Mouse (Mus musculus): ENCODE data around the gene Flna. TPM values are rescaled to one million over a fixed set of nuclear protein-coding genes. Genes with fewer than 3 reads are reported as not detected.

The Flna gene
- polyA plus RNA-seq (2015; fragmentation: Nextera tagmentation; extraction: Ambion mirVana): 38.9 and 43.6 TPM in 2 replicates

- DNase-seq (peak; percentile 25), ATAC-seq (ENCODE audit: low read depth) (no peak)
- peak within 1 kb of the TSS; percentile 57 for H3K9ac ChIP-seq
- no peaks in the 10 kb centered on the region for H3K9me3 ChIP-seq (replicated peaks)
- H3K4me1 ChIP-seq (replicated peaks): peaks cover 20% of the 10 kb centered on the region
- peak within 1 kb of the TSS; percentile 67 for H3K4me2 ChIP-seq
- no peaks in the 10 kb centered on the region for H3K36me3 ChIP-seq
- H3K27ac ChIP-seq: peak within 1 kb of the TSS; percentile 9; the same call in 1 of the 2 replicates
- H3K27me3 ChIP-seq: peaks cover 7% of the 10 kb centered on the region
- H3K4me3 ChIP-seq (replicated peaks): peak within 1 kb of the TSS; percentile 50
- WGBS (ENCODE audit: insufficient replicate concordance): 24% methylated on average over 38 of the region's 38 CpGs
Observed at GRCm38 (mm10) chrX:74249615-74250014, at the start of gene Flna. TSS of gene Flna (minus strand) at chrX:74249820.

GRCm38 (mm10) chrX:74298348-74298747, 48.7 kb upstream of the Flna start:
- H3K4me1 ChIP-seq (replicated peaks): peaks cover 22% of the 10 kb centered on the region
- no peak overlapping the region; the same call in 1 of the 2 replicates for H3K9ac ChIP-seq
- H3K27me3 ChIP-seq: no peaks in the 10 kb centered on the region
- 30% methylated on average over 1 of the region's 1 CpGs for WGBS (ENCODE audit: insufficient replicate concordance)
- H3K27ac ChIP-seq: no peak overlapping the region
- peak overlapping the region; percentile 46 for H3K4me2 ChIP-seq
- DNase-seq (no peak), ATAC-seq (ENCODE audit: low read depth) (no peak)
- H3K36me3 ChIP-seq: peaks cover 40% of the 10 kb centered on the region
- H3K4me3 ChIP-seq (replicated peaks): peak overlapping the region; percentile 19; the same call in 1 of the 2 replicates
- no peaks in the 10 kb centered on the region for H3K9me3 ChIP-seq (replicated peaks)

- Histone ChIP-seq H3K4me3 (replicated peaks) (peak within 1 kb of the TSS; percentile 74), H3K9me3 (replicated peaks) (no peaks in the 10 kb centered on the region), H3K36me3 (peaks cover 24% of the 10 kb centered on the region), H3K9ac (peak within 1 kb of the TSS; percentile 85), H3K27me3 (no peaks in the 10 kb centered on the region), H3K27ac (peak within 1 kb of the TSS; percentile 85), H3K4me2 (peak within 1 kb of the TSS; percentile 82), H3K4me1 (replicated peaks) (peaks cover 22% of the 10 kb centered on the region)
- ATAC-seq (ENCODE audit: low read depth) (peak; percentile 96), DNase-seq (peak; percentile 93)
- WGBS (ENCODE audit: insufficient replicate concordance): 10% methylated on average over 37 of the region's 37 CpGs
Observed at GRCm38 (mm10) chrX:74296538-74297448, 47.2 kb upstream of the Flna start, which contains the start of gene Atp6ap1. TSS of gene Atp6ap1 (plus strand) at chrX:74297097.

GRCm38 (mm10) chrX:74293431-74293830, 43.8 kb upstream of the Flna start:
- Histone ChIP-seq H3K36me3 (peaks cover 4% of the 10 kb centered on the region; the same call in 1 of the 2 replicates), H3K9me3 (replicated peaks) (no peaks in the 10 kb centered on the region), H3K27ac (no peak overlapping the region), H3K9ac (no peak overlapping the region), H3K4me3 (replicated peaks) (no peak overlapping the region), H3K4me2 (no peak overlapping the region), H3K4me1 (replicated peaks) (peaks cover 13% of the 10 kb centered on the region), H3K27me3 (no peaks in the 10 kb centered on the region)
- WGBS (ENCODE audit: insufficient replicate concordance): 46% methylated on average over 4 of the region's 4 CpGs
- no peak for DNase-seq
- no peak for ATAC-seq (ENCODE audit: low read depth)

- Histone ChIP-seq H3K9ac (peak overlapping the region; percentile 82), H3K4me1 (replicated peaks) (peaks cover 25% of the 10 kb centered on the region), H3K9me3 (replicated peaks) (no peaks in the 10 kb centered on the region), H3K4me2 (peak overlapping the region; percentile 88), H3K27ac (peak overlapping the region; percentile 97), H3K36me3 (0 out of 2 replicates have a peak, but pooled peaks cover under 1% of the 10 kb centered on the region), H3K4me3 (replicated peaks) (peak overlapping the region; percentile 70), H3K27me3 (no peaks in the 10 kb centered on the region)
- WGBS (ENCODE audit: insufficient replicate concordance): 18% methylated on average over 5 of the region's 5 CpGs
- no peak for DNase-seq
- ATAC-seq (ENCODE audit: low read depth): no peak
Observed at GRCm38 (mm10) chrX:74283092-74283437, 33.4 kb upstream of the Flna start.

- no peaks in the 10 kb centered on the region for H3K27me3 ChIP-seq
- no peaks in the 10 kb centered on the region for H3K36me3 ChIP-seq
- ATAC-seq (ENCODE audit: low read depth) (peak; percentile 39), DNase-seq (peak; percentile 82)
- H3K4me1 ChIP-seq (replicated peaks): peaks cover 25% of the 10 kb centered on the region
- H3K9me3 ChIP-seq (replicated peaks): no peaks in the 10 kb centered on the region
- H3K9ac ChIP-seq: peak overlapping the region; percentile 82
- peak overlapping the region; percentile 97 for H3K27ac ChIP-seq
- peak overlapping the region; percentile 70 for H3K4me3 ChIP-seq (replicated peaks)
- H3K4me2 ChIP-seq: peak overlapping the region; percentile 88
- WGBS (ENCODE audit: insufficient replicate concordance): 14% methylated on average over 39 of the region's 39 CpGs
Observed at GRCm38 (mm10) chrX:74282395-74283091, 32.9 kb upstream of the Flna start.

GRCm38 (mm10) chrX:74281732-74282394, 32.2 kb upstream of the Flna start, which contains the start of the genes Taz and Dnase1l1:
TSS of gene Taz (plus strand) at chrX:74281912.
TSS of gene Dnase1l1 (minus strand) at chrX:74282337.
- ATAC-seq (ENCODE audit: low read depth) (peak; percentile 98), DNase-seq (peak; percentile 88)
- H3K9ac ChIP-seq: peak within 1 kb of the TSS; percentile 82
- WGBS (ENCODE audit: insufficient replicate concordance): 22% methylated on average over 16 of the region's 16 CpGs
- peak within 1 kb of the TSS; percentile 97 for H3K27ac ChIP-seq
- H3K4me2 ChIP-seq: peak within 1 kb of the TSS; percentile 88
- H3K4me3 ChIP-seq (replicated peaks): peak within 1 kb of the TSS; percentile 70
- no peaks in the 10 kb centered on the region for H3K27me3 ChIP-seq
- H3K4me1 ChIP-seq (replicated peaks): peaks cover 25% of the 10 kb centered on the region
- H3K9me3 ChIP-seq (replicated peaks): no peaks in the 10 kb centered on the region
- H3K36me3 ChIP-seq: 0 out of 2 replicates have a peak, but pooled peaks cover 2% of the 10 kb centered on the region

- Histone ChIP-seq H3K36me3 (0 out of 2 replicates have a peak, but pooled peaks cover 8% of the 10 kb centered on the region), H3K27ac (peak overlapping the region; percentile 97), H3K27me3 (no peaks in the 10 kb centered on the region), H3K4me1 (replicated peaks) (peaks cover 25% of the 10 kb centered on the region), H3K9me3 (replicated peaks) (no peaks in the 10 kb centered on the region), H3K4me3 (replicated peaks) (peak overlapping the region; percentile 70), H3K9ac (peak overlapping the region; percentile 78), H3K4me2 (peak overlapping the region; percentile 88)
- no peak for DNase-seq
- no peak for ATAC-seq (ENCODE audit: low read depth)
- 16% methylated on average over 14 of the region's 14 CpGs for WGBS (ENCODE audit: insufficient replicate concordance)
Observed at GRCm38 (mm10) chrX:74281041-74281731, 31.6 kb upstream of the Flna start.

- ATAC-seq (ENCODE audit: low read depth): no peak
Observed at GRCm38 (mm10) chrX:74277916-74278315, 28.3 kb upstream of the Flna start.

More at GRCm38 (mm10) chrX:74277916-74278315, 28.3 kb upstream of the Flna start:
- DNase-seq: no peak
- Histone ChIP-seq H3K4me2 (no peak overlapping the region), H3K27me3 (no peaks in the 10 kb centered on the region), H3K9me3 (replicated peaks) (no peaks in the 10 kb centered on the region), H3K36me3 (peaks cover 15% of the 10 kb centered on the region), H3K27ac (no peak overlapping the region), H3K9ac (no peak overlapping the region), H3K4me1 (replicated peaks) (peaks cover 18% of the 10 kb centered on the region), H3K4me3 (replicated peaks) (no peak overlapping the region)
- 56% methylated on average over 8 of the region's 8 CpGs for WGBS (ENCODE audit: insufficient replicate concordance)
